Mouse (Mus musculus): ENCODE data around the gene Ninj2. TPM values are rescaled to one million over a fixed set of nuclear protein-coding genes. Genes with fewer than 3 reads are reported as not detected.

Gene Ninj2
- polyA plus RNA-seq, 1 experiment, result not detected

GRCm38 (mm10) chr6:120229806-120230205 lies 136.7 kb downstream of the Ninj2 start:
- H3K4me3 ChIP-seq (ENCODE audit: insufficient read depth, low read length), result no peak overlapping the region
- no peak overlapping the region for H3K27ac ChIP-seq (ENCODE audit: insufficient read depth, low read depth, low read length)
- no peaks in the 10 kb centered on the region for H3K4me1 ChIP-seq (ENCODE audit: control insufficient read depth, insufficient read depth, low read length)
- TF ChIP-seq CTCF (IDR thresholded peaks at IDR 0.05; ENCODE audit: low read depth, low read length) (no peak), POLR2A (IDR thresholded peaks at IDR 0.05; ENCODE audit: borderline replicate concordance, low read depth, low read length) (no peak)

- no peak for TF ChIP-seq POLR2A (IDR thresholded peaks at IDR 0.05; ENCODE audit: borderline replicate concordance, low read depth, low read length)
- TF ChIP-seq CTCF (IDR thresholded peaks at IDR 0.05; ENCODE audit: low read depth, low read length), result no peak
- Histone ChIP-seq H3K4me3 (ENCODE audit: insufficient read depth, low read length) (no peak overlapping the region), H3K27ac (ENCODE audit: insufficient read depth, low read depth, low read length) (no peak overlapping the region), H3K4me1 (ENCODE audit: control insufficient read depth, insufficient read depth, low read length) (no peaks in the 10 kb centered on the region)
These were observed 137.3 kb downstream of the Ninj2 start for GRCm38 (mm10) chr6:120230441-120230840.

- H3K4me3 ChIP-seq (ENCODE audit: insufficient read depth, low read length), result no peak overlapping the region
- no peak for TF ChIP-seq POLR2A (IDR thresholded peaks at IDR 0.05; ENCODE audit: borderline replicate concordance, low read depth, low read length)
- no peak for TF ChIP-seq CTCF (IDR thresholded peaks at IDR 0.05; ENCODE audit: low read depth, low read length)
- no peak overlapping the region for H3K27ac ChIP-seq (ENCODE audit: insufficient read depth, low read depth, low read length)
- H3K4me1 ChIP-seq (ENCODE audit: control insufficient read depth, insufficient read depth, low read length), result no peaks in the 10 kb centered on the region
These were observed 139.7 kb downstream of the Ninj2 start for GRCm38 (mm10) chr6:120232885-120233284.

GRCm38 (mm10) chr6:120235874-120236273 lies 142.7 kb downstream of the Ninj2 start:
- Histone ChIP-seq H3K27ac (ENCODE audit: insufficient read depth, low read depth, low read length) (no peak overlapping the region), H3K4me1 (ENCODE audit: control insufficient read depth, insufficient read depth, low read length) (no peaks in the 10 kb centered on the region), H3K4me3 (ENCODE audit: insufficient read depth, low read length) (no peak overlapping the region)
- TF ChIP-seq POLR2A (IDR thresholded peaks at IDR 0.05; ENCODE audit: borderline replicate concordance, low read depth, low read length), result no peak
- no peak for TF ChIP-seq CTCF (IDR thresholded peaks at IDR 0.05; ENCODE audit: low read depth, low read length)

GRCm38 (mm10) chr6:120240461-120240860 lies 147.3 kb downstream of the Ninj2 start:
- TF ChIP-seq CTCF (IDR thresholded peaks at IDR 0.05; ENCODE audit: low read depth, low read length) (no peak), POLR2A (IDR thresholded peaks at IDR 0.05; ENCODE audit: borderline replicate concordance, low read depth, low read length) (no peak)
- Histone ChIP-seq H3K4me3 (ENCODE audit: insufficient read depth, low read length) (no peak overlapping the region), H3K27ac (ENCODE audit: insufficient read depth, low read depth, low read length) (no peak overlapping the region), H3K4me1 (ENCODE audit: control insufficient read depth, insufficient read depth, low read length) (no peaks in the 10 kb centered on the region)

DNA sequence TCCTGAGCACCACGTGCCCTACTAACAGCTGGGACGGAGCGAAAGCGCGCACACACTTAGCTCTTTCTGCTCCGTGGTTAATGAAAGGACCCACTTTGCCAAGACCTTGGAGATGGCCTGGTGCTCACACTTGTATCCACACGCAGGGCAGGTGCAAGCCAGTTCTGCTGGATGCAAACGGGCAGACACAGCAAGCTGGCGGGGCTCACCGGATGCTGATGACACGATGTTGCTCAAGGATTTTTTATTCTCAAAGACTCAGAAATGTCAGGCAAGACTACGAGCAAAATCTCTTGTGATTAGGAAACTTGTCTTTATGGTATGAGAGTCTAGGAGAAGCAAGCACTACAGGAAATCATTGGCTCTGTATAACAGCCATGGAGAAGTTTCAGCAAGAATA lies 148.3 kb downstream of the Ninj2 start:
- H3K4me3 ChIP-seq (ENCODE audit: insufficient read depth, low read length), result no peak overlapping the region
- TF ChIP-seq POLR2A (IDR thresholded peaks at IDR 0.05; ENCODE audit: borderline replicate concordance, low read depth, low read length), result no peak
- TF ChIP-seq CTCF (IDR thresholded peaks at IDR 0.05; ENCODE audit: low read depth, low read length), result no peak
- H3K27ac ChIP-seq (ENCODE audit: insufficient read depth, low read depth, low read length), result no peak overlapping the region
- H3K4me1 ChIP-seq (ENCODE audit: control insufficient read depth, insufficient read depth, low read length), result no peaks in the 10 kb centered on the region

GRCm38 (mm10) chr6:120242530-120242929 lies 149.4 kb downstream of the Ninj2 start:
- H3K4me1 ChIP-seq (ENCODE audit: control insufficient read depth, insufficient read depth, low read length), result no peaks in the 10 kb centered on the region
- H3K4me3 ChIP-seq (ENCODE audit: insufficient read depth, low read length), result no peak overlapping the region
- no peak overlapping the region for H3K27ac ChIP-seq (ENCODE audit: insufficient read depth, low read depth, low read length)
- no peak for TF ChIP-seq CTCF (IDR thresholded peaks at IDR 0.05; ENCODE audit: low read depth, low read length)
- TF ChIP-seq POLR2A (IDR thresholded peaks at IDR 0.05; ENCODE audit: borderline replicate concordance, low read depth, low read length), result no peak

- Histone ChIP-seq H3K4me1 (ENCODE audit: control insufficient read depth, insufficient read depth, low read length) (no peaks in the 10 kb centered on the region), H3K4me3 (ENCODE audit: insufficient read depth, low read length) (no peak overlapping the region), H3K27ac (ENCODE audit: insufficient read depth, low read depth, low read length) (no peak overlapping the region)
- no peak for TF ChIP-seq CTCF (IDR thresholded peaks at IDR 0.05; ENCODE audit: low read depth, low read length)
- no peak for TF ChIP-seq POLR2A (IDR thresholded peaks at IDR 0.05; ENCODE audit: borderline replicate concordance, low read depth, low read length)
These were observed 150.1 kb downstream of the Ninj2 start for GRCm38 (mm10) chr6:120243250-120243649.

GRCm38 (mm10) chr6:120246676-120247075 lies 153.5 kb downstream of the Ninj2 start:
- no peak overlapping the region for H3K27ac ChIP-seq (ENCODE audit: insufficient read depth, low read depth, low read length)
- TF ChIP-seq CTCF (IDR thresholded peaks at IDR 0.05; ENCODE audit: low read depth, low read length), result no peak
- TF ChIP-seq POLR2A (IDR thresholded peaks at IDR 0.05; ENCODE audit: borderline replicate concordance, low read depth, low read length), result no peak
- H3K4me1 ChIP-seq (ENCODE audit: control insufficient read depth, insufficient read depth, low read length), result no peaks in the 10 kb centered on the region
- H3K4me3 ChIP-seq (ENCODE audit: insufficient read depth, low read length), result no peak overlapping the region

DNA sequence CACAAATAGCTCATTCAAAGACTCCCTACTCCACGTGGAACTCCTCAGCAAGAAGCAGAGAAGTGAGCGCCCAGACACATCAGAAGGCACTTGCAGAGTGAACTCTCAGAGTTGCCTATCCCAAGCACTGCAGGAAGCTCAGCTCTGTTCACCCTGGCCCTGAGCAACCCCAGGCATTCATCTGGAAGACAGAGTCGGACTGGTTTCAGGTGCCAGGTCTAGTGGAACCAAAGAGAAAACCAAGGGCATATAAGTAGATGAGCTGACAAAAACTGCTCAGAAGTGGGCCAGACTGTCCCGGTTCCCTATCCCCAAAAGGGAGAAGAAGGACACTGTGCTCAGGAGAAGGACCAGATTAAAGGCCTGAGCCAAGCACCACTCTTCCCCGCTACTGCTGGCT lies 156.7 kb downstream of the Ninj2 start:
- Histone ChIP-seq H3K27ac (ENCODE audit: insufficient read depth, low read depth, low read length) (no peak overlapping the region), H3K4me3 (ENCODE audit: insufficient read depth, low read length) (no peak overlapping the region), H3K4me1 (ENCODE audit: control insufficient read depth, insufficient read depth, low read length) (no peaks in the 10 kb centered on the region)
- no peak for TF ChIP-seq POLR2A (IDR thresholded peaks at IDR 0.05; ENCODE audit: borderline replicate concordance, low read depth, low read length)
- no peak for TF ChIP-seq CTCF (IDR thresholded peaks at IDR 0.05; ENCODE audit: low read depth, low read length)

Other genes starting within 250 kb of the Ninj2 start
- 9.8 and 9.9 TPM in 2 replicates for gene Erc1, start 245.2 kb upstream of the Ninj2 start, polyA plus RNA-seq (2012; ENCODE audit: insufficient read depth, insufficient read length, missing spikeins)
- 15.9 and 18.9 TPM in 2 replicates for gene Rad52, start 190.7 kb upstream of the Ninj2 start, polyA plus RNA-seq (2012; ENCODE audit: insufficient read depth, insufficient read length, missing spikeins)
- gene Wnk1, start 54.7 kb upstream of the Ninj2 start, polyA plus RNA-seq (2012; ENCODE audit: insufficient read depth, insufficient read length, missing spikeins), result 336 and 345 TPM in 2 replicates
- gene D330020A13Rik, start 201.0 kb downstream of the Ninj2 start, polyA plus RNA-seq (2012; ENCODE audit: insufficient read depth, insufficient read length, missing spikeins), result not detected in 2 replicates
- not detected in 2 replicates for gene B4galnt3, start 201.2 kb downstream of the Ninj2 start, polyA plus RNA-seq (2012; ENCODE audit: insufficient read depth, insufficient read length, missing spikeins)